Mouse (Mus musculus) testis, adult 2 months (tissue): ENCODE measurements around the gene Hoxc10.

Experiments used
- CTCF ChIP-seq: fragments of 200-500 bp; IDR thresholded peaks from 2 replicates; pipeline ENCODE4 v1.5.1; 2012; ENCODE audit warnings: low read depth, mild to moderate bottlenecking, inconsistent platforms, low read length, moderate library complexity; ENCODE audit not compliant: control insufficient read depth, insufficient read depth, insufficient replicate concordance
- POLR2A ChIP-seq: fragments of 200-500 bp; IDR thresholded peaks from 2 replicates; pipeline ENCODE4 v1.6.1; 2012; ENCODE audit warnings: low read depth, mild to moderate bottlenecking, inconsistent platforms, low read length, moderate library complexity; ENCODE audit not compliant: control insufficient read depth

DNA sequence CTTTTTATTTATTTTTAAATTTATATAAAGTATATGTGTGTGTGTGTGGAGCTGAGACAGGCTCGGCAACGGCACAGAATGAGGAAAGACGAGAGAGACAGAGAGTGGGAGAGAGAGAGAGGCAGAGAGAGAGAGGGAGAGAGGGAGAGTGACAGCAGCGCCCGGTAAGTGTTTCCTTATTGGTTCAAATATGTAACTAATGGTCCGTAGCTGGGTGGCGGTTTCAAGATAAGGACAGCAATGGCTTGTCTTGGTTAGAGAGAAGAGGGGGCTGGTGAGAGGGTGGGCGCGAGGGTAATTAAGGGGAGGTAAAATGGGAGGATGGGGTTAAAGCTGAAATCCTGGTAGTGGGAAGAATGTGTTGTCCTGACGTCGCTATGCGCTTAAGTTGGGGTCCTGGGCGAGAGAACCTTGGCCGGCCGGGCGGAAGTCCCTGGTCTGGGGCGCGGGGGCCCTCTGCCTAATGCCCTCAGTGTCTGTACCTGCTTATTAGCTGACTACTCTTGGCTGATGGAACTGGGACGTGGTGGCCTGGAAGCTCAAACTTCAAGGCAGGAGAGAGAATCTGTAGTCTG is 32.1 kb downstream of the Hoxc10 start:
- TF ChIP-seq POLR2A, result no peak
- no peak for TF ChIP-seq CTCF
